Mouse (Mus musculus) erythroblast, embryonic 14.5 days (primary cell): ENCODE measurements around the gene Ttc38. TPM values are rescaled to one million over a fixed set of nuclear protein-coding genes. Genes with fewer than 3 reads are reported as not detected.

Experiments
- H3K27me3 ChIP-seq: 2 replicates; pipeline ENCODE4 v1.6.1; 2012; ENCODE audit warnings: inconsistent platforms; ENCODE audit not compliant: control insufficient read depth
- H3K36me3 ChIP-seq: 2 replicates; pipeline ENCODE4 v1.6.1; 2012; ENCODE audit warnings: mild to moderate bottlenecking, inconsistent platforms; ENCODE audit not compliant: control insufficient read depth
- H3K4me1 ChIP-seq: 2 replicates; pipeline ENCODE4 v1.6.1; 2012; ENCODE audit warnings: inconsistent platforms; ENCODE audit not compliant: control insufficient read depth
- H3K4me3 ChIP-seq: replicated peaks from 2 replicates; pipeline ENCODE3; 2012; ENCODE audit warnings: moderate library complexity, mild to moderate bottlenecking, inconsistent platforms
- H3K9me3 ChIP-seq: 2 replicates; pipeline ENCODE4 v1.6.1; 2012; ENCODE audit warnings: low read length, inconsistent platforms, mixed read lengths; ENCODE audit not compliant: control insufficient read depth
- GATA1 ChIP-seq: IDR thresholded peaks from 2 replicates; pipeline ENCODE4 v1.6.1; 2012; ENCODE audit warnings: low read length, inconsistent platforms, mixed read lengths
- TAL1 ChIP-seq: IDR thresholded peaks from 3 replicates; pipeline ENCODE4 v1.6.1; 2012; ENCODE audit warnings: low read length, inconsistent platforms, mixed read lengths
- polyA plus RNA-seq: library from polyadenylated mRNA; stranded (reverse); fragments of >175 nt; gene quantifications from 2 replicates; pipeline ENCODE4 v1.2.3, GENCODE M21; 2012

Gene Ttc38
- polyA plus RNA-seq, 1 experiment = 0.16 TPM

- Histone ChIP-seq H3K9me3 (no peaks in the 10 kb centered on the region), H3K36me3 (no peaks in the 10 kb centered on the region; the same call in 1 of the 2 replicates), H3K4me1 (no peaks in the 10 kb centered on the region), H3K27me3 (no peaks in the 10 kb centered on the region), H3K4me3 (no peak overlapping the region)
- TF ChIP-seq TAL1 = no peak
- no peak for TF ChIP-seq GATA1
These were observed 36.6 kb upstream of the Ttc38 start for GRCm38 (mm10) chr15:85795516-85795915.

DNA sequence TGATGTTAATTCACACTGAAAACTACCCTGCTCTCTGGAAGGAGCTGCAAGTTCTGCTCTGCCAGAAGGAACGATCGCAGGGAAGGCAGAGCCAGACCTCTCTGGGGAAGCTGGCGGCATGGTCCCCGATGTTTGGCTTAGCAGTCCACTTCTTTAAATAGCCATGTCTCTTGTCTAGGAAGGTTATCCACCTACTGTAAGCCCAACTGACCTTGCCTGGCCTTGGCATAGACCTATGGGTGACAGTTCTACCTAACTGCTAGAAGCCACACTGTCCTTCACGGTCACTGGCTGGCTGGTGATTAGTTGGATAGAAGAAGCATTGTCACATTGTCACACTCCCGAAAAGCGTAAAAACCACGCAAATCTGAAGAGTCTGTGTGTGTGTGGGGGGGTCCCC, 33.4 kb upstream of the Ttc38 start:
- peaks cover 2% of the 10 kb centered on the region; the same call in 1 of the 2 replicates for H3K36me3 ChIP-seq
- H3K9me3 ChIP-seq = no peaks in the 10 kb centered on the region
- TF ChIP-seq TAL1 = no peak
- TF ChIP-seq GATA1 = no peak
- H3K4me3 ChIP-seq = no peak overlapping the region
- no peaks in the 10 kb centered on the region; the same call in 1 of the 2 replicates for H3K27me3 ChIP-seq
- no peaks in the 10 kb centered on the region for H3K4me1 ChIP-seq

DNA sequence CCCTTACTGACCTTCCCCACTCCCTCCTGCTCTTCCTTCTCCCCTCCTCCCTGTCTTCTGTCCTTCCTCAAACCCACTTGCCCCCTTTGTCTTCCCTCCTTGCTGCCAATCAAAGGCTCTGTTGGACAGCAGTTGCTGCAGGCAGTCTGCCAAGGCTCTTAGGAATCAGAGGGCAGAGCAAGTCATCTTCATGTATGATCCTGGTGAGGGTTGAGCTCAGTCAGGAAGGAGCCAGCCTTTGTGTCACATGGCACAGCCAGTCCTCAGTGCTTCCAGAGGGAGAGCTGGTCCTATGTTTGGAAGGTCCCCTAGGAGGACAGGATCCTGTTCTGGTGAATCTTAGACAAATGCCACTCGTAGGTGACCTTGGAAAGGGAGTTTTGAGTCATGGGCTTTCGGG, 29.2 kb upstream of the Ttc38 start:
- TF ChIP-seq TAL1 (no peak), GATA1 (no peak)
- H3K9me3 ChIP-seq = no peaks in the 10 kb centered on the region
- peaks cover 10% of the 10 kb centered on the region for H3K36me3 ChIP-seq
- no peak overlapping the region for H3K4me3 ChIP-seq
- H3K27me3 ChIP-seq = no peaks in the 10 kb centered on the region; the same call in 1 of the 2 replicates
- no peaks in the 10 kb centered on the region for H3K4me1 ChIP-seq

GRCm38 (mm10) chr15:85806886-85807285, 25.2 kb upstream of the Ttc38 start:
- TF ChIP-seq TAL1 (no peak), GATA1 (no peak)
- Histone ChIP-seq H3K4me1 (peaks cover 25% of the 10 kb centered on the region), H3K4me3 (no peak overlapping the region), H3K9me3 (no peaks in the 10 kb centered on the region), H3K27me3 (no peaks in the 10 kb centered on the region; the same call in 1 of the 2 replicates), H3K36me3 (peaks cover 18% of the 10 kb centered on the region)

DNA sequence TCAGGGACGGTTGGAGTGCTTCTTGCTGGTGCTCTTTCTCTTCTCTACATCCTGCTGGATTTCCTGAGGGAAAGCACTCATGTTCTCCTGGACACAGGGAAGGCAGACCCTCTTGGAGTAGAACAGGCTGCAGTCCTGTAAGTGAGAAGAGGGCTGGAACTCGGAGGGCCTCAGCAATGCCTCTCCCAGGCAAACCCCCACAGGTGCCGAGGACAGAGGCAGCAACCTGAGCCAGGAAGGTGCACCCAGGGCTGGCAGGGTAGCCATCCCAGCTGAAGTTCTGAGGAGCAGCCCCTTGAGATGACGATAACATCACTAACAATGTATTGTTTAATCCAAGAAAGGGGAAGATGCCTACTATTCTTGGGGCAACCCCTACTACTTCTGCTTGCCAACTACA, 24.7 kb upstream of the Ttc38 start:
- TF ChIP-seq GATA1 (no peak), TAL1 (no peak)
- Histone ChIP-seq H3K4me1 (peaks cover 30% of the 10 kb centered on the region), H3K27me3 (no peaks in the 10 kb centered on the region; the same call in 1 of the 2 replicates), H3K9me3 (no peaks in the 10 kb centered on the region), H3K4me3 (no peak overlapping the region), H3K36me3 (peaks cover 18% of the 10 kb centered on the region)

- TF ChIP-seq TAL1 = no peak
- no peak for TF ChIP-seq GATA1
- Histone ChIP-seq H3K36me3 (peaks cover 18% of the 10 kb centered on the region), H3K27me3 (no peaks in the 10 kb centered on the region; the same call in 1 of the 2 replicates), H3K9me3 (no peaks in the 10 kb centered on the region), H3K4me3 (no peak overlapping the region), H3K4me1 (peaks cover 34% of the 10 kb centered on the region)
These were observed 24.1 kb upstream of the Ttc38 start for GRCm38 (mm10) chr15:85808031-85808430.

- Histone ChIP-seq H3K27me3 (no peaks in the 10 kb centered on the region), H3K4me1 (peaks cover 38% of the 10 kb centered on the region), H3K36me3 (peaks cover 18% of the 10 kb centered on the region), H3K9me3 (no peaks in the 10 kb centered on the region), H3K4me3 (no peak overlapping the region)
- TF ChIP-seq TAL1 = no peak
- TF ChIP-seq GATA1 = no peak
These were observed 23.7 kb upstream of the Ttc38 start for GRCm38 (mm10) chr15:85808434-85808833.

- Histone ChIP-seq H3K36me3 (peaks cover 18% of the 10 kb centered on the region), H3K27me3 (no peaks in the 10 kb centered on the region)
These were observed 23.0 kb upstream of the Ttc38 start for GRCm38 (mm10) chr15:85809091-85809490.

GRCm38 (mm10) chr15:85810462-85810805, 21.7 kb upstream of the Ttc38 start:
- TF ChIP-seq GATA1 (no peak), TAL1 (no peak)
- H3K36me3 ChIP-seq = peaks cover 18% of the 10 kb centered on the region
- H3K4me3 ChIP-seq = peak overlapping the region; percentile 82

More at GRCm38 (mm10) chr15:85809091-85809490, 23.0 kb upstream of the Ttc38 start:
- no peak for TF ChIP-seq GATA1
- TF ChIP-seq TAL1 = no peak
- no peaks in the 10 kb centered on the region for H3K9me3 ChIP-seq
- peaks cover 44% of the 10 kb centered on the region for H3K4me1 ChIP-seq
- no peak overlapping the region for H3K4me3 ChIP-seq

More at GRCm38 (mm10) chr15:85810462-85810805, 21.7 kb upstream of the Ttc38 start:
- no peaks in the 10 kb centered on the region for H3K27me3 ChIP-seq
- peaks cover 44% of the 10 kb centered on the region for H3K4me1 ChIP-seq
- peaks cover 7% of the 10 kb centered on the region for H3K9me3 ChIP-seq
